Comparison of ENCODE assay signal across 11 mouse cellular contexts in the genomic region with DNA sequence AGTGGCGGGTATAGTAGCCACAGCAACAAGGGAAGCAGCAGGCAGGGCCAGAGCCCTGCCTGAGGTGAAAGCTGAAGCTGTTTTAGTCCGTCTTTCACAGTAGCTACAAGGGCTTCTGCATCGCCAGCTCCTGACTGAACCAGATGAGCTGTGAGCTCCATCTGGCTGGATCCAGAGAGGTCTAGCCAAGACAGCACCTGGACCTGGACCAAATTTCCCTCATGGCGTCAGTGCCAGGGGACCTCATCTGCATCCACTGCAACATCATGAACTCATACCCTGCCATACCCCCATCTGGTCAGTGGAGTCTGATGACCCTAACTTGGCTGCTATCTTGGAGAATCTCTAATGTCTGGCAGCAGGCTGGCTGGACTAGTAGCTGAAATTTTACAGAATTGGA.
"Had no signal": no experiment of that assay in that cellular context is flagged by ENCODE, and none has a peak within 500 bp of the region (broad histone marks: within the 10 kb centered on the region; RNA-seq: fewer than 3 reads in every experiment).

No protein-coding gene starts in this region.

- H3K9me3 ChIP-seq: limb, embryonic 10.5 days; liver, embryonic 15.5 days; midbrain, embryonic 13.5 days had no signal

- H3K4me2 ChIP-seq: liver, embryonic 11.5 days; liver, embryonic 15.5 days; midbrain, embryonic 13.5 days had no signal

- H3K9ac ChIP-seq: liver, embryonic 15.5 days; midbrain, embryonic 13.5 days had no signal

- H3K4me1 ChIP-seq: limb, embryonic 10.5 days; liver, embryonic 15.5 days; midbrain, embryonic 13.5 days had no signal

- H3K4me3 ChIP-seq: layer of hippocampus, adult 2 months; limb, embryonic 10.5 days; liver, embryonic 15.5 days; midbrain, embryonic 13.5 days had no signal

- DNase-seq: kidney, postnatal 10 days; kidney, postnatal 4 days; lung, adult 2 months; lung, postnatal 36 days; right cerebral cortex, postnatal 14 days had no signal

- H3K36me3 ChIP-seq: liver, embryonic 15.5 days; midbrain, embryonic 13.5 days had no signal

- H3K27me3 ChIP-seq: liver, embryonic 15.5 days; midbrain, embryonic 13.5 days had no signal

- H3K27ac ChIP-seq: layer of hippocampus, adult 2 months; limb, embryonic 10.5 days; liver, embryonic 15.5 days; midbrain, embryonic 13.5 days had no signal

- ATAC-seq: lung, postnatal 0 days; midbrain, embryonic 13.5 days had no signal
